Comparison of ENCODE assay signal across 8 mouse cellular contexts in genomic region chr13:56134631-56135181, GRCm38 (mm10). TPM values are rescaled to one million over a fixed set of nuclear protein-coding genes. Genes with fewer than 3 reads are reported as not detected.
DNase-seq lines count a peak whose midpoint lies in the region; ATAC-seq and TF ChIP-seq lines count a peak whose summit lies in the region.

No protein-coding gene starts in this region.

- DNase-seq in adrenal gland, adult 18-20 months (ENCODE audit: low spot score in 2 of 2): peak; percentile 48 to 52
- no peak for DNase-seq in adrenal gland, adult 8-10 months
- peak; percentile 26 for DNase-seq in cerebellum, adult 11 months
- peak; percentile 61 for DNase-seq in kidney, postnatal 10 days

- peak; percentile 28; the same call in 1 of the 2 replicates for ATAC-seq in heart, embryonic 11.5 days (replicated peaks; ENCODE audit: insufficient number of reproducible peaks, low FRiP score, low TSS enrichment)
- ATAC-seq in midbrain, embryonic 16.5 days: peak; percentile 75

- WGBS in heart, embryonic 11.5 days (ENCODE audit: insufficient replicate concordance): under 1% methylated on average over 47 of the region's 50 CpGs
- under 1% methylated on average over 50 of the region's 50 CpGs for WGBS in midbrain, embryonic 16.5 days

- no peaks in the 10 kb centered on the region for H3K9me3 ChIP-seq in heart, embryonic 11.5 days (replicated peaks; ENCODE audit: control insufficient read depth, low read length)
- H3K9me3 ChIP-seq in midbrain, embryonic 16.5 days (replicated peaks; ENCODE audit: control insufficient read depth, low read length, poor library complexity, severe bottlenecking): no peaks in the 10 kb centered on the region; the same call in 1 of the 2 replicates

- no peak for TF ChIP-seq CTCF in C2C12 (IDR thresholded peaks at IDR 0.05; ENCODE audit: control insufficient read depth, insufficient read depth, insufficient read length)
- no peak for TF ChIP-seq CTCF in testis, adult 2 months (IDR thresholded peaks at IDR 0.05; ENCODE audit: control insufficient read depth, insufficient read depth, insufficient replicate concordance, low read depth, low read length)

- H3K4me1 ChIP-seq in heart, embryonic 11.5 days (ENCODE audit: control insufficient read depth, insufficient read depth, low read length): peaks cover 15% of the 10 kb centered on the region
- peaks cover 21% of the 10 kb centered on the region for H3K4me1 ChIP-seq in midbrain, embryonic 16.5 days (ENCODE audit: control insufficient read depth, insufficient read depth, low read length)
- peaks cover 16% of the 10 kb centered on the region for H3K4me1 ChIP-seq in testis, adult 2 months (ENCODE audit: control insufficient read depth, insufficient read depth, low read length)

- 0 out of 2 replicates have a peak, but pooled peaks have one; percentile 30 for TF ChIP-seq POLR2A in testis, adult 2 months (IDR thresholded peaks at IDR 0.05; ENCODE audit: control insufficient read depth, low read depth, low read length)

- H3K36me3 ChIP-seq in C2C12 (ENCODE audit: control insufficient read depth, insufficient read depth): peaks cover 20% of the 10 kb centered on the region
- H3K36me3 ChIP-seq in heart, embryonic 11.5 days (ENCODE audit: control insufficient read depth, insufficient read depth, low read length): no peaks in the 10 kb centered on the region
- H3K36me3 ChIP-seq in midbrain, embryonic 16.5 days (ENCODE audit: control insufficient read depth, insufficient read depth, low read length): 0 out of 2 replicates have a peak, but pooled peaks cover 2% of the 10 kb centered on the region
- no peaks in the 10 kb centered on the region for H3K36me3 ChIP-seq in testis, adult 2 months (ENCODE audit: control insufficient read depth, insufficient read depth, low read length)

- peak overlapping the region; percentile 92 for H3K4me2 ChIP-seq in heart, embryonic 11.5 days
- peak overlapping the region; percentile 86 for H3K4me2 ChIP-seq in midbrain, embryonic 16.5 days (ENCODE audit: low read length)

- H3K27ac ChIP-seq in heart, embryonic 11.5 days (ENCODE audit: low read depth, low read length): peak overlapping the region; percentile 86
- H3K27ac ChIP-seq in midbrain, embryonic 16.5 days (ENCODE audit: low read length): peak overlapping the region; percentile 87
- H3K27ac ChIP-seq in testis, adult 2 months (ENCODE audit: control insufficient read depth, insufficient read depth, low read depth, low read length): peak overlapping the region; percentile 90

- peaks cover 47% of the 10 kb centered on the region for H3K79me3 ChIP-seq in C2C12 (ENCODE audit: low read depth)

- H3K27me3 ChIP-seq in C2C12 (ENCODE audit: control insufficient read depth, insufficient read depth, insufficient read length): no peaks in the 10 kb centered on the region
- H3K27me3 ChIP-seq in heart, embryonic 11.5 days (ENCODE audit: control insufficient read depth, insufficient read depth, low read length): no peaks in the 10 kb centered on the region
- H3K27me3 ChIP-seq in midbrain, embryonic 16.5 days (ENCODE audit: control insufficient read depth, insufficient read depth, low read depth, low read length): no peaks in the 10 kb centered on the region
- no peaks in the 10 kb centered on the region for H3K27me3 ChIP-seq in testis, adult 2 months (ENCODE audit: control insufficient read depth, insufficient read depth, low read length)

- peak overlapping the region; percentile 83 for H3K4me3 ChIP-seq in C2C12 (ENCODE audit: insufficient read depth, poor library complexity, severe bottlenecking)
- H3K4me3 ChIP-seq in heart, embryonic 11.5 days (ENCODE audit: low read depth, low read length): peak overlapping the region; percentile 99
- H3K4me3 ChIP-seq in midbrain, embryonic 16.5 days (ENCODE audit: low read depth, low read length): peak overlapping the region; percentile 96
- peak overlapping the region; percentile 91 for H3K4me3 ChIP-seq in testis, adult 2 months (ENCODE audit: control insufficient read depth, low read depth, low read length)

- peaks cover 59% of the 10 kb centered on the region for H3K79me2 ChIP-seq in C2C12 (ENCODE audit: control insufficient read depth, insufficient read depth)

- H3ac ChIP-seq in C2C12 (ENCODE audit: control insufficient read depth, insufficient read length, low read depth): peak overlapping the region; percentile 90

- H3K9ac ChIP-seq in heart, embryonic 11.5 days (ENCODE audit: low read depth, low read length): peak overlapping the region; percentile 99
- H3K9ac ChIP-seq in midbrain, embryonic 16.5 days (ENCODE audit: low read depth, low read length): peak overlapping the region; percentile 96

TF ChIP-seq in C2C12, 6 proteins besides CTCF, POLR2A, EP300 and RAD21:
- no peak for TF ChIP-seq USF1 (IDR thresholded peaks at IDR 0.05; ENCODE audit: low read depth)
- TF ChIP-seq MYOD1 (IDR thresholded peaks at IDR 0.05; ENCODE audit: control insufficient read depth, insufficient read length, low read depth): no peak
- no peak for TF ChIP-seq MAX (IDR thresholded peaks at IDR 0.05)
- TF ChIP-seq FOSL1 (IDR thresholded peaks at IDR 0.05; ENCODE audit: insufficient read depth, low read length, poor library complexity, severe bottlenecking): no peak
- no peak for TF ChIP-seq MYOG (IDR thresholded peaks at IDR 0.05; ENCODE audit: control insufficient read depth, extremely low read depth, insufficient read length)
- no peak for TF ChIP-seq CEBPB (IDR thresholded peaks at IDR 0.05; ENCODE audit: low read depth)

RNA-seq across cellular contexts. Expression of gene H2afy, which starts 1.5 kb away (rescaled TPM):
- total RNA-seq in adrenal gland, adult 18-20 months (2021): 100 to 1,000 TPM; 121 to 122 TPM
- 100 to 1,000 TPM; 130 to 162 (median 139) TPM for total RNA-seq in adrenal gland, adult 8-10 months (2022)
- polyA plus RNA-seq in C2C12 (2012; fragmentation: generic; extraction: Trizol): 94.5 TPM
- 154 and 162 TPM in 2 replicates for polyA plus RNA-seq in heart, embryonic 11.5 days (2014; fragmentation: Nextera tagmentation; extraction: Ambion mirVana)
- polyA plus RNA-seq in midbrain, embryonic 16.5 days (2015; fragmentation: Nextera tagmentation; extraction: Ambion mirVana): 243 and 285 TPM in 2 replicates
- 56.3 and 61.0 TPM in 2 replicates for polyA plus RNA-seq in testis, adult 2 months (2012; rRNA removed)

RNA-seq across cellular contexts. Expression of gene Tifab, which starts 44.0 kb away (rescaled TPM):
- 1 to 10 TPM; 2.2 to 3.0 TPM for total RNA-seq in adrenal gland, adult 18-20 months (2021)
- 1 to 10 TPM; 1.9 to 5.3 (median 4.4) TPM for total RNA-seq in adrenal gland, adult 8-10 months (2022)
- not detected for polyA plus RNA-seq in C2C12 (2012; fragmentation: generic; extraction: Trizol)
- polyA plus RNA-seq in heart, embryonic 11.5 days (2014; fragmentation: Nextera tagmentation; extraction: Ambion mirVana): 0.33 and 0.55 TPM in 2 replicates
- polyA plus RNA-seq in midbrain, embryonic 16.5 days (2015; fragmentation: Nextera tagmentation; extraction: Ambion mirVana): 0.91 and 0.93 TPM in 2 replicates
- polyA plus RNA-seq in testis, adult 2 months (2012; rRNA removed): 0.15 and 0.35 TPM in 2 replicates
